Mouse (Mus musculus) C2C12 (cell line): ENCODE data around the gene Amelx.

Source experiments
- CEBPB ChIP-seq: IDR thresholded peaks from one replicate; pipeline ENCODE4 v1.6.1; 2011; ENCODE audit warnings: low read depth, mild to moderate bottlenecking, control low read depth, moderate library complexity
- CTCF ChIP-seq: IDR thresholded peaks from one replicate; pipeline ENCODE4 v1.5.1; 2011; ENCODE audit not compliant: control insufficient read depth, insufficient read depth, insufficient read length

- no peak for TF ChIP-seq CTCF
- TF ChIP-seq CEBPB, result no peak
These were observed 8.4 kb downstream of the Amelx start for GRCm38 (mm10) chrX:169178634-169179033.
